Mouse (Mus musculus): Measurements from ENCODE around the gene Sbds. TPM values are rescaled to one million over a fixed set of nuclear protein-coding genes. Genes with fewer than 3 reads are reported as not detected.

Sbds gene
- 10 to 100 TPM; 75.4 to 81.3 TPM for total RNA-seq (2021)

GRCm38 (mm10) chr5:130255017-130255720 is at the start of gene Sbds, which contains the start of gene Tyw1:
TSS of gene Sbds (minus strand) at chr5:130255530.
TSS of gene Tyw1 (plus strand) at chr5:130255619.
- peak; percentile 97 for DNase-seq (ENCODE audit: low spot score in 2 of 2)
- intact Hi-C loops (cut with DNase I) = no loop called here

GRCm38 (mm10) chr5:130303611-130304010 is 48.3 kb upstream of the Sbds start:
- intact Hi-C loops (cut with DNase I) = no loop called here
- DNase-seq (ENCODE audit: low spot score in 2 of 2) = no peak

GRCm38 (mm10) chr5:130299526-130299925 is 44.2 kb upstream of the Sbds start:
- DNase-seq (ENCODE audit: low spot score in 2 of 2) = no peak
- intact Hi-C loops (cut with DNase I) = no loop called here

GRCm38 (mm10) chr5:130298831-130299460 is 43.6 kb upstream of the Sbds start:
- intact Hi-C loops (cut with DNase I) = no loop called here
- no peak for DNase-seq (ENCODE audit: low spot score in 2 of 2)

- no peak for DNase-seq (ENCODE audit: low spot score in 2 of 2)
- intact Hi-C loops (cut with DNase I) = no loop called here
Observed at GRCm38 (mm10) chr5:130296071-130296470, 40.7 kb upstream of the Sbds start.

- intact Hi-C loops (cut with DNase I) = no loop called here
- DNase-seq (ENCODE audit: low spot score in 2 of 2) = no peak
Observed at GRCm38 (mm10) chr5:130294598-130294997, 39.3 kb upstream of the Sbds start.

- no peak for DNase-seq (ENCODE audit: low spot score in 2 of 2)
- intact Hi-C loops (cut with DNase I) = no loop called here
Observed at GRCm38 (mm10) chr5:130293941-130294340, 38.6 kb upstream of the Sbds start.

- intact Hi-C loops (cut with DNase I) = no loop called here
- no peak for DNase-seq (ENCODE audit: low spot score in 2 of 2)
Observed at GRCm38 (mm10) chr5:130292976-130293375, 37.6 kb upstream of the Sbds start.

GRCm38 (mm10) chr5:130290775-130291174 is 35.4 kb upstream of the Sbds start:
- DNase-seq (ENCODE audit: low spot score in 2 of 2) = peak; percentile 52 to 53
- intact Hi-C loops (cut with DNase I) = no loop called here

- intact Hi-C loops (cut with DNase I) = no loop called here
- no peak for DNase-seq (ENCODE audit: low spot score in 2 of 2)
Observed at GRCm38 (mm10) chr5:130290242-130290641, 34.9 kb upstream of the Sbds start.

- intact Hi-C loops (cut with DNase I) = no loop called here
- DNase-seq (ENCODE audit: low spot score in 2 of 2) = no peak
Observed at GRCm38 (mm10) chr5:130288106-130288505, 32.8 kb upstream of the Sbds start.

- DNase-seq (ENCODE audit: low spot score in 2 of 2) = no peak
- intact Hi-C loops (cut with DNase I) = no loop called here
Observed at GRCm38 (mm10) chr5:130283079-130283732, 27.9 kb upstream of the Sbds start.

GRCm38 (mm10) chr5:130278011-130278472 is 22.7 kb upstream of the Sbds start:
- DNase-seq (ENCODE audit: low spot score in 2 of 2) = no peak
- intact Hi-C loops (cut with DNase I) = loop anchor here (10.0 kb wide), 1 partner anchor 1157 kb away; no protein-coding TSS in a partner anchor

- intact Hi-C loops (cut with DNase I) = loop anchor here (1.0 to 10.0 kb wide), 2 partner anchors 583 to 1159 kb away; no protein-coding TSS in a partner anchor
- no peak for DNase-seq (ENCODE audit: low spot score in 2 of 2)
Observed at GRCm38 (mm10) chr5:130275509-130275908, 20.2 kb upstream of the Sbds start.

GRCm38 (mm10) chr5:130273046-130273445 is 17.7 kb upstream of the Sbds start:
- intact Hi-C loops (cut with DNase I) = loop anchor here (10.0 kb wide), 1 partner anchor 1162 kb away; no protein-coding TSS in a partner anchor
- DNase-seq (ENCODE audit: low spot score in 2 of 2) = no peak

GRCm38 (mm10) chr5:130272344-130272743 is 17.0 kb upstream of the Sbds start:
- intact Hi-C loops (cut with DNase I) = loop anchor here (10.0 kb wide), 1 partner anchor 1162 kb away; no protein-coding TSS in a partner anchor
- DNase-seq (ENCODE audit: low spot score in 2 of 2) = no peak

- intact Hi-C loops (cut with DNase I) = no loop called here
- DNase-seq (ENCODE audit: low spot score in 2 of 2) = no peak
Observed at GRCm38 (mm10) chr5:130268976-130269375, 13.6 kb upstream of the Sbds start.

GRCm38 (mm10) chr5:130267316-130267715 is 12.0 kb upstream of the Sbds start:
- intact Hi-C loops (cut with DNase I) = no loop called here
- DNase-seq (ENCODE audit: low spot score in 2 of 2) = no peak

GRCm38 (mm10) chr5:130266651-130267050 is 11.3 kb upstream of the Sbds start:
- intact Hi-C loops (cut with DNase I) = no loop called here

GRCm38 (mm10) chr5:130264433-130265005 is 9.2 kb upstream of the Sbds start:
- no peak for DNase-seq (ENCODE audit: low spot score in 2 of 2)
- intact Hi-C loops (cut with DNase I) = no loop called here

More at GRCm38 (mm10) chr5:130266651-130267050, 11.3 kb upstream of the Sbds start:
- no peak for DNase-seq (ENCODE audit: low spot score in 2 of 2)

All from left cerebral cortex, postnatal 36 days (tissue).